Mouse (Mus musculus): ENCODE results near the gene Usp30.

- no peak for TF ChIP-seq CTCF (IDR thresholded peaks at IDR 0.05; ENCODE audit: borderline replicate concordance, insufficient read depth, low read length)
- no peak for TF ChIP-seq POLR2A (IDR thresholded peaks at IDR 0.05; ENCODE audit: low read depth, low read length)
Measured at GRCm38 (mm10) chr5:114090421-114091013, 25.3 kb downstream of the Usp30 start.
